Mouse (Mus musculus) layer of hippocampus, adult 6 months (tissue): ENCODE data around the gene Clec14a. TPM values are rescaled to one million over a fixed set of nuclear protein-coding genes. Genes with fewer than 3 reads are reported as not detected.

ENCODE experiments used
- long read RNA-seq, 2 experiments: library from polyadenylated mRNA; unstranded; transcript quantifications; one replicate each; pipeline ENCODE4 v2.0.0; 2019 to 2020
- polyA plus RNA-seq: library from polyadenylated mRNA; unstranded; fragments of <200 nt; fragmentation: Nextera tagmentation; gene quantifications from 2 replicates; pipeline ENCODE4 v1.2.3, GENCODE M21; 2021

Gene Clec14a
- 1.4 and 1.8 TPM in 2 replicates for polyA plus RNA-seq
- long read RNA-seq, experiment 1, full-length matches to known transcripts, result 9 of 9 reads
- long read RNA-seq, experiment 1, partial matches to known transcripts, result 0 of 9 reads
- long read RNA-seq, experiment 1, other reads (novel, unspliced or antisense), result 0 of 9 reads
- long read RNA-seq, experiment 2, full-length matches to known transcripts, result 26 of 26 reads
- long read RNA-seq, experiment 2, partial matches to known transcripts, result 0 of 26 reads
- long read RNA-seq, experiment 2, other reads (novel, unspliced or antisense), result 0 of 26 reads

GRCm38 (mm10) chr12:58268563-58269501 is at the start of gene Clec14a:
TSS of gene Clec14a (minus strand) at chr12:58269290.

Other genes with a start within 250 kb of the Clec14a start
- 3.3 and 4.1 TPM in 2 replicates for gene Sstr1, start 57.5 kb downstream of the Clec14a start, polyA plus RNA-seq